Mouse (Mus musculus): ENCODE data around the gene Rnf34. TPM values are rescaled to one million over a fixed set of nuclear protein-coding genes. Genes with fewer than 3 reads are reported as not detected.

The Rnf34 gene
- polyA plus RNA-seq, 1 experiment = 12.4 TPM

- H3K4me1 ChIP-seq (ENCODE audit: control insufficient read depth, insufficient read depth, insufficient read length, low read length) = no peaks in the 10 kb centered on the region
- no peak overlapping the region for H3K4me3 ChIP-seq (ENCODE audit: insufficient read depth, low read depth, low read length)
- H3K27ac ChIP-seq (replicated peaks; ENCODE audit: low read depth, low read length) = no peak overlapping the region
These were observed 8.7 kb upstream of the Rnf34 start for GRCm38 (mm10) chr5:122841126-122841525.

DNA sequence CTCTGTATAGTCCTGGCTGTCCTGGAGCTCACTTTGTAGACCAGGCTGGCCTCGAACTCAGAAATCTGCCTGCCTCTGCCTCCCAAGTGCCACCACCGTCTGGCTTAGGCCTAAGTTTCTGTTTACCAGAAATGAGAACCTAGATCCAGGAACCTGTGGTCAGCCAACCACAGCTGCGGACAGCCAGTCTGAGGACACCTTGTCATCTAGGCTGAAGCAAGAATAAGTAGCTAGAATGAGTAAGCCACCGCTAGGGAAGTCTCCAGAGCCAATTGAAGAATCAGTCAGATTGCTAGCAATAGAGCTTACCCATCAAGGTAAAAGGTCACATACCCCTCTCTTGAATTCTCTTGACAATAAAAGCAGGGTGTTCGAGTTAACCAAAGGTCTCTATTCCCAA is 6.0 kb upstream of the Rnf34 start:
- H3K4me3 ChIP-seq (ENCODE audit: insufficient read depth, low read depth, low read length) = no peak overlapping the region

GRCm38 (mm10) chr5:122850319-122851002 is 613 bp downstream of the Rnf34 start:
- Histone ChIP-seq H3K4me1 (ENCODE audit: control insufficient read depth, insufficient read depth, insufficient read length, low read length) (peaks cover 7% of the 10 kb centered on the region), H3K27ac (replicated peaks; ENCODE audit: low read depth, low read length) (peak overlapping the region; percentile 69; the same call in 1 of the 2 replicates), H3K4me3 (ENCODE audit: insufficient read depth, low read depth, low read length) (peak overlapping the region; percentile 76)

More for the DNA sequence above, 6.0 kb upstream of the Rnf34 start:
- Histone ChIP-seq H3K4me1 (ENCODE audit: control insufficient read depth, insufficient read depth, insufficient read length, low read length) (no peaks in the 10 kb centered on the region), H3K27ac (replicated peaks; ENCODE audit: low read depth, low read length) (no peak overlapping the region)

DNA sequence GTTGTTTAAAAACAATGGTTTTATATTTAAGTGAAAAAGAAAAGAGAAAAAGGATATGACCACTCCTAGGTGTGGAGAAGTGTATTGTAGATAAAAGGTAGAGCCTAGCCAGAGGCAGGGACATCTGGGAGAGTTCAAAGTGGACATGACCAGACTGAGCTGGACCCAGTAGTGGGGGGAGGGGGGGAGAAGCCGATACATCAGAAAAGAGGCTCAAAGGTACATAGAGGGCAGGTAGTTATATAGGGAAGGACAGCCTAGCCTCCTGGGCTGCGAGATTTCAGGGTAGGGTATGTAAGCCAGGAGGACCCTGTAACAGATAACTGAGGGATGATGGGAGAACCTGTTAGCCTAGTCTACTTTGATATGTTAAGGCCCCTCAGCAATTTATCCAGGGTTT is 2.8 kb downstream of the Rnf34 start:
- Histone ChIP-seq H3K27ac (replicated peaks; ENCODE audit: low read depth, low read length) (no peak overlapping the region), H3K4me1 (ENCODE audit: control insufficient read depth, insufficient read depth, insufficient read length, low read length) (peaks cover 7% of the 10 kb centered on the region), H3K4me3 (ENCODE audit: insufficient read depth, low read depth, low read length) (no peak overlapping the region)

DNA sequence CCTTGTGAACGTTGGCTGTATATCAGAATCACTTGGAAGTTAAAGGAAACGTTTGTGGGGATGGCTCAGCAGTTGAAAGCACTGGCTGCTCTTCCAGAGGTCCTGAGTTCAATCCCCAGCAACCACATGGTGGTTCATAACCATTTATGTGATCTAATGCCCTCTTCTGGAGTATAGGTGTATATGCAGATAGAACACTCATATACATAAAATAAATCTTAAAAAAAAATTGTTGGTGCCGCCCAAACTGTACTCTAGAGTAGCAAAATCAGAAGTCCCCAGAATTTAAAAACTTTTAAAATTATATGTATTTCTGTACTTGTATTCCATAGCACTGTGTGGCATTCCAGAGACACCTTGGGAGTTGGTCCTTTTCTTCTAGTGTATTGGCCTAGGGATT is 6.0 kb downstream of the Rnf34 start:
- no peak overlapping the region for H3K4me3 ChIP-seq (ENCODE audit: insufficient read depth, low read depth, low read length)
- no peak overlapping the region for H3K27ac ChIP-seq (replicated peaks; ENCODE audit: low read depth, low read length)
- H3K4me1 ChIP-seq (ENCODE audit: control insufficient read depth, insufficient read depth, insufficient read length, low read length) = peaks cover 2% of the 10 kb centered on the region; the same call in 1 of the 2 replicates

GRCm38 (mm10) chr5:122863053-122863452 is 13.2 kb downstream of the Rnf34 start:
- no peak overlapping the region for H3K27ac ChIP-seq (replicated peaks; ENCODE audit: low read depth, low read length)
- H3K4me3 ChIP-seq (ENCODE audit: insufficient read depth, low read depth, low read length) = no peak overlapping the region
- no peaks in the 10 kb centered on the region for H3K4me1 ChIP-seq (ENCODE audit: control insufficient read depth, insufficient read depth, insufficient read length, low read length)

- H3K4me1 ChIP-seq (ENCODE audit: control insufficient read depth, insufficient read depth, insufficient read length, low read length) = no peaks in the 10 kb centered on the region
These were observed 22.8 kb downstream of the Rnf34 start for GRCm38 (mm10) chr5:122872626-122873025.

DNA sequence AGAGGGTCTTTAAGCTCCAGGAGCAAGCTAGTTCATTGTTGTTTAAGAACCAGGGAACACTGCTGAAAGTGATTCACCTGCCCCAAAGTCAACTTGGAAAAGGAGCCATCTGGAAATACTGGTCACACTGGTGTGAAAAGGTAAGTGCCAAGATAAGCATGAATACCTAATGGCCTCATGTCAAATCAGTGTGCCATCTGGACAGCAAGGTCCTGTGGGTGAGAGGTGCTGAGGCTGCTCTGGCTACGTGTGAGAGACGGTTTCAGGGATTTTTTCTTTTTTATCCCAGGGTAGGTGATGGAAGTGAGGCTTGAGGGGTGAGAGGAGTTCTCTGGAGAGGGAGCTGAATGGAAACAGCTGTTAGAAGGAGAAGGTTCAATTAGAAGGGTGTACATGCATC is 23.7 kb downstream of the Rnf34 start:
- no peak overlapping the region for H3K27ac ChIP-seq (replicated peaks; ENCODE audit: low read depth, low read length)
- H3K4me1 ChIP-seq (ENCODE audit: control insufficient read depth, insufficient read depth, insufficient read length, low read length) = no peaks in the 10 kb centered on the region
- no peak overlapping the region for H3K4me3 ChIP-seq (ENCODE audit: insufficient read depth, low read depth, low read length)

More at GRCm38 (mm10) chr5:122872626-122873025, 22.8 kb downstream of the Rnf34 start:
- Histone ChIP-seq H3K4me3 (ENCODE audit: insufficient read depth, low read depth, low read length) (no peak overlapping the region), H3K27ac (replicated peaks; ENCODE audit: low read depth, low read length) (no peak overlapping the region)

GRCm38 (mm10) chr5:122874359-122874758 is 24.5 kb downstream of the Rnf34 start:
- Histone ChIP-seq H3K27ac (replicated peaks; ENCODE audit: low read depth, low read length) (no peak overlapping the region), H3K4me3 (ENCODE audit: insufficient read depth, low read depth, low read length) (no peak overlapping the region), H3K4me1 (ENCODE audit: control insufficient read depth, insufficient read depth, insufficient read length, low read length) (no peaks in the 10 kb centered on the region)

DNA sequence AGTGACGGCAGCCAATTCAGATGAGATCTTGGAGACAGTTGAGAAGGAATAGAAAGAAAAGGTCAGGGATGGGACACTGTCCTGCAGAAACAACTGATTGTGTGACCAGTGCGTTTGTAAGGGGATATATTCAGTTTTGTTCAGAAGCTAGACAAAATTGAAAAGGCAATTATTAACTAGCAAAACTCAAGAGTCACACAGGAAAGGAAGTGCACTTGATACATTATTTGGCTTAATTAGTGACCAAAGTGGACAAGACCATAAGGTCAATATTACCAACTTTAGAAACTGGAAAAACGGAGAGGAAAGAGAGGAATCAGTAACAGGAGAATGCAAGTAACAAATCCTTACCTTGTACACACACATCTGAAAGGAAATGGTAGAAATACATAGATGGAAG is 26.8 kb downstream of the Rnf34 start:
- H3K4me3 ChIP-seq (ENCODE audit: insufficient read depth, low read depth, low read length) = no peak overlapping the region
- no peak overlapping the region for H3K27ac ChIP-seq (replicated peaks; ENCODE audit: low read depth, low read length)
- no peaks in the 10 kb centered on the region for H3K4me1 ChIP-seq (ENCODE audit: control insufficient read depth, insufficient read depth, insufficient read length, low read length)

- Histone ChIP-seq H3K4me3 (ENCODE audit: insufficient read depth, low read depth, low read length) (no peak overlapping the region), H3K4me1 (ENCODE audit: control insufficient read depth, insufficient read depth, insufficient read length, low read length) (no peaks in the 10 kb centered on the region), H3K27ac (replicated peaks; ENCODE audit: low read depth, low read length) (no peak overlapping the region)
These were observed 30.6 kb downstream of the Rnf34 start for GRCm38 (mm10) chr5:122880241-122880980.

- no peaks in the 10 kb centered on the region for H3K4me1 ChIP-seq (ENCODE audit: control insufficient read depth, insufficient read depth, insufficient read length, low read length)
- H3K4me3 ChIP-seq (ENCODE audit: insufficient read depth, low read depth, low read length) = no peak overlapping the region
- H3K27ac ChIP-seq (replicated peaks; ENCODE audit: low read depth, low read length) = no peak overlapping the region
These were observed 31.5 kb downstream of the Rnf34 start for GRCm38 (mm10) chr5:122881313-122881712.

DNA sequence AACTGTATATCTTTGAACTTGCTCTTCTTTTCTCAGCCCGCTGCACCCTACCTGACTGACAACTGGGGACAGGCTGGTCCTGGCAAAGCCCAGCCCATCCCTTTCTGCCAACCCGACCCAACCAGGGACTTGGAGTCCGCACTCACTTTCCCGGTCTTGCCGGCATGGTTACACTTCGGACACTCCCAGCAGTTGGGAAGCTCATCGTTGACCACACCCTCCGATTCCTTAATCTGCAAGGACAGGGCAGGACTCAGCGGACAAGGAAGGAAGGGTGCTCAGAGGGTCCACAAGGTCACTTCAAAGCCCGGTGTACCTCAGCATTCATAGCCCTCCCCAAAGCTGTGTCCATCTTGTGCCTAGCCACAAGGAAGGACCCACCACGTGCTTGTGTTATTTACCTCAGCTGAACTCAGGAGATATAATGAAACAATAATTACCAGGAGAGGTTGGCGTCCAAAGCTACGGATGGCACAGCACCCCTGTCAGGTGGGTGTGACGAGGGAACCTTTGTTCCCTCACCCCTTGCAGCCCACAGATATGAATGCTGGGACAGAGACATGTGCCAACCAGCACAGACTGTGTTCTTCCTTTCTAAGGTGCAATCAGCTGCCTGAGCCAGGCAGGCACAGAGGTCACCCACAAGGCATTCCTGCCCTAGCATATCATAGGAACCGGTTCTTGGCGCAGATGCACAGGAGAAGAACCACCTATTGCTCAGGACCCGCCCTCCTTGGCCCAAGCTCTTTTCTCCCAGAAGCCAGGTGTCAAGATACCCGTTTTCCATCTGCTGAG is 32.6 kb downstream of the Rnf34 start:
- H3K4me1 ChIP-seq (ENCODE audit: control insufficient read depth, insufficient read depth, insufficient read length, low read length) = no peaks in the 10 kb centered on the region
- no peak overlapping the region for H3K4me3 ChIP-seq (ENCODE audit: insufficient read depth, low read depth, low read length)
- H3K27ac ChIP-seq (replicated peaks; ENCODE audit: low read depth, low read length) = no peak overlapping the region

- no peaks in the 10 kb centered on the region for H3K4me1 ChIP-seq (ENCODE audit: control insufficient read depth, insufficient read depth, insufficient read length, low read length)
- H3K4me3 ChIP-seq (ENCODE audit: insufficient read depth, low read depth, low read length) = no peak overlapping the region
- H3K27ac ChIP-seq (replicated peaks; ENCODE audit: low read depth, low read length) = no peak overlapping the region
These were observed 33.4 kb downstream of the Rnf34 start for GRCm38 (mm10) chr5:122883237-122883636.

GRCm38 (mm10) chr5:122883652-122884235 is 33.9 kb downstream of the Rnf34 start:
- Histone ChIP-seq H3K4me3 (ENCODE audit: insufficient read depth, low read depth, low read length) (no peak overlapping the region), H3K4me1 (ENCODE audit: control insufficient read depth, insufficient read depth, insufficient read length, low read length) (no peaks in the 10 kb centered on the region), H3K27ac (replicated peaks; ENCODE audit: low read depth, low read length) (no peak overlapping the region)
